Mouse (Mus musculus): ENCODE measurements around the gene Zfp827.
"Not testable (repeated sequence)": the region's sequence is repeated elsewhere in the genome, so short reads cannot be mapped to it uniquely, and the experiment has no call there.

Gene Zfp827

GRCm38 (mm10) chr8:79112480-79112879 is 84.2 kb downstream of the Zfp827 start:
- DNase-seq (ENCODE audit: low spot score) = no peak

GRCm38 (mm10) chr8:79113533-79113932 is 85.3 kb downstream of the Zfp827 start:
- no peak for DNase-seq (ENCODE audit: low spot score)

- DNase-seq (ENCODE audit: low spot score) = no peak
These were observed 86.3 kb downstream of the Zfp827 start for GRCm38 (mm10) chr8:79114561-79114960.

GRCm38 (mm10) chr8:79116436-79116835 is 88.2 kb downstream of the Zfp827 start:
- DNase-seq (ENCODE audit: low spot score) = no peak

- DNase-seq (ENCODE audit: low spot score) = no peak
These were observed 89.5 kb downstream of the Zfp827 start for GRCm38 (mm10) chr8:79117711-79118110.

GRCm38 (mm10) chr8:79121614-79122013 is 93.4 kb downstream of the Zfp827 start:
- DNase-seq (ENCODE audit: low spot score) = no peak

- no peak for DNase-seq (ENCODE audit: low spot score)
These were observed 96.0 kb downstream of the Zfp827 start for GRCm38 (mm10) chr8:79124231-79124630.

- DNase-seq (ENCODE audit: low spot score) = no peak
These were observed 99.1 kb downstream of the Zfp827 start for GRCm38 (mm10) chr8:79127211-79127816.

GRCm38 (mm10) chr8:79128534-79128933 is 100.3 kb downstream of the Zfp827 start:
- not testable (repeated sequence) for DNase-seq (ENCODE audit: low spot score)

GRCm38 (mm10) chr8:79139614-79140013 is 111.4 kb downstream of the Zfp827 start:
- no peak for DNase-seq (ENCODE audit: low spot score)

GRCm38 (mm10) chr8:79140981-79141380 is 112.7 kb downstream of the Zfp827 start:
- no peak for DNase-seq (ENCODE audit: low spot score)

- no peak for DNase-seq (ENCODE audit: low spot score)
These were observed 113.4 kb downstream of the Zfp827 start for GRCm38 (mm10) chr8:79141592-79141991.

- DNase-seq (ENCODE audit: low spot score) = no peak
These were observed 115.5 kb downstream of the Zfp827 start for GRCm38 (mm10) chr8:79143729-79144128.

- DNase-seq (ENCODE audit: low spot score) = no peak
These were observed 117.0 kb downstream of the Zfp827 start for GRCm38 (mm10) chr8:79145210-79145609.

GRCm38 (mm10) chr8:79145626-79146025 is 117.4 kb downstream of the Zfp827 start:
- no peak for DNase-seq (ENCODE audit: low spot score)

- no peak for DNase-seq (ENCODE audit: low spot score)
These were observed 120.6 kb downstream of the Zfp827 start for GRCm38 (mm10) chr8:79148799-79149198.

GRCm38 (mm10) chr8:79149880-79150279 is 121.6 kb downstream of the Zfp827 start:
- no peak for DNase-seq (ENCODE audit: low spot score)

GRCm38 (mm10) chr8:79150544-79151192 is 122.4 kb downstream of the Zfp827 start:
- DNase-seq (ENCODE audit: low spot score) = peak; percentile 71

GRCm38 (mm10) chr8:79151644-79152043 is 123.4 kb downstream of the Zfp827 start:
- no peak for DNase-seq (ENCODE audit: low spot score)

GRCm38 (mm10) chr8:79153201-79153600 is 125.0 kb downstream of the Zfp827 start:
- DNase-seq (ENCODE audit: low spot score) = no peak

- DNase-seq (ENCODE audit: low spot score) = no peak
These were observed 125.4 kb downstream of the Zfp827 start for GRCm38 (mm10) chr8:79153637-79154036.

- DNase-seq (ENCODE audit: low spot score) = no peak
These were observed 127.4 kb downstream of the Zfp827 start for GRCm38 (mm10) chr8:79155556-79156161.

- no peak for DNase-seq (ENCODE audit: low spot score)
These were observed 129.1 kb downstream of the Zfp827 start for GRCm38 (mm10) chr8:79157366-79157765.

Data from MN1 (cell line).